Mouse (Mus musculus) heart, postnatal 0 days (tissue): ENCODE measurements around the gene Dner.

Experiments
- CTCF ChIP-seq: IDR thresholded peaks from 2 replicates; pipeline ENCODE4 v1.5.1; 2016; ENCODE audit warnings: antibody characterized with exemption, control low read depth, low read depth
- EP300 ChIP-seq: IDR thresholded peaks from 2 replicates; pipeline ENCODE4 v1.6.1; 2016; ENCODE audit warnings: antibody characterized with exemption, low read depth

DNA sequence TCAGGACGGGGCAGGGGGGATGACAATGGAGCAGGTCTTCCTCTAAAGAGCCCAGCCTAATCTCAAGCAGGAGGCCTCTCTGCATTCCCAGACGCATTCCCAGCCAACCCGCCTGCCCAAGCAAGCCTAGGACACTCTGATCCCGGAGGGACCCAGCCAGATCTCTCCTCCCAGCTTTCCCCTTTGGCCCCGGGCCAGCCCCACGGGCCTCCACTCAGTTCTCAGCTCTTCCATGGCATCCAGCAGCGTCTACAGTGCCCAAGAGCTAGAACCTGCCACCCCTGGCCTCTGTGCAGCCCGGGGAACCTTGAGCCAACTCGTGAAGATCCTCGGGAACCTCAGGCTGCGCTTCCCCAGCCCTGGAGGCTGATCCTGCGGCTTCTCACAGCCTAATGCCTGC, 291.1 kb downstream of the Dner start:
- TF ChIP-seq EP300 = no peak
- no peak for TF ChIP-seq CTCF
